Mouse (Mus musculus) hindbrain, postnatal 0 days (tissue): Measurements from ENCODE around the gene Kif1bp. TPM values are rescaled to one million over a fixed set of nuclear protein-coding genes. Genes with fewer than 3 reads are reported as not detected.
"Not testable (repeated sequence)": the region's sequence is repeated elsewhere in the genome, so short reads cannot be mapped to it uniquely, and the experiment has no call there.

Experiments used
- ATAC-seq: fragments of 200-750 bp; cut with Nextera tagmentation; 2 replicates; pipeline ENCODE4 v1.8.0; 2017; ENCODE audit warnings: mild to moderate bottlenecking, moderate TSS enrichment, moderate library complexity
- DNase-seq: peaks from one replicate; pipeline ENCODE4 v3.0.0-alpha.2; 2015; ENCODE audit warnings: low spot score
- H3K27ac ChIP-seq: fragments of 300-500 bp; sonication (generic); 2 replicates; pipeline ENCODE4 v1.5.1; 2014; ENCODE audit warnings: mild to moderate bottlenecking
- H3K27me3 ChIP-seq: fragments of 300-500 bp; sonication (generic); 2 replicates; pipeline ENCODE4 v1.6.1; 2014; ENCODE audit warnings: low read length, mixed read lengths; ENCODE audit not compliant: insufficient read depth
- H3K36me3 ChIP-seq: fragments of 300-500 bp; sonication (generic); 2 replicates; pipeline ENCODE4 v1.6.1; 2014; ENCODE audit warnings: low read length, mixed read lengths; ENCODE audit not compliant: insufficient read depth
- H3K4me1 ChIP-seq: fragments of 300-500 bp; sonication (generic); 2 replicates; pipeline ENCODE4 v1.6.1; 2014; ENCODE audit warnings: antibody characterized with exemption, low read length, mixed read lengths; ENCODE audit not compliant: insufficient read depth
- H3K4me2 ChIP-seq: fragments of 300-500 bp; sonication (generic); 2 replicates; pipeline ENCODE4 v1.6.1; 2014; ENCODE audit warnings: low read depth, mild to moderate bottlenecking, low read length, moderate library complexity, mixed read lengths
- H3K4me3 ChIP-seq: fragments of 300-500 bp; sonication (generic); 2 replicates; pipeline ENCODE4 v1.5.1; 2014; ENCODE audit warnings: low read length
- H3K9ac ChIP-seq: fragments of 300-500 bp; sonication (generic); replicated peaks from 2 replicates; pipeline ENCODE4 v1.6.1; 2014; ENCODE audit warnings: mild to moderate bottlenecking, low read length, moderate library complexity, mixed read lengths
- H3K9me3 ChIP-seq: fragments of 300-500 bp; sonication (generic); 2 replicates; pipeline ENCODE4 v1.6.1; 2016; ENCODE audit warnings: low read length, mixed read lengths
- CTCF ChIP-seq: IDR thresholded peaks from 2 replicates; pipeline ENCODE4 v1.5.1; 2016; ENCODE audit warnings: antibody characterized with exemption, control low read depth, low read depth
- WGBS: fragments of 180-500 bp; shearing (Covaris S2); extraction: QIAGEN DNeasy Blood & Tissue Kit; methylation state at CpG from one replicate; pipeline ENCODE4 v1.1.7; 2014; 5-methylcytosine and 5-hydroxymethylcytosine counted together
- polyA plus RNA-seq: library from polyadenylated mRNA; unstranded; fragments of >200 nt; fragmentation: Nextera tagmentation; extraction: Ambion mirVana; gene quantifications from 2 replicates; pipeline ENCODE4 v1.2.1, GENCODE M21; 2015
- total RNA-seq: library from RNA; depleted of rRNA; stranded (reverse); fragments of >200 nt; gene quantifications from 2 replicates; pipeline ENCODE4 v1.2.3, GENCODE M21; 2014; rRNA removed

The Kif1bp gene
- total and polyA plus RNA-seq, 2 experiments from 2014 or later = 69.6 to 78.2 TPM

DNA sequence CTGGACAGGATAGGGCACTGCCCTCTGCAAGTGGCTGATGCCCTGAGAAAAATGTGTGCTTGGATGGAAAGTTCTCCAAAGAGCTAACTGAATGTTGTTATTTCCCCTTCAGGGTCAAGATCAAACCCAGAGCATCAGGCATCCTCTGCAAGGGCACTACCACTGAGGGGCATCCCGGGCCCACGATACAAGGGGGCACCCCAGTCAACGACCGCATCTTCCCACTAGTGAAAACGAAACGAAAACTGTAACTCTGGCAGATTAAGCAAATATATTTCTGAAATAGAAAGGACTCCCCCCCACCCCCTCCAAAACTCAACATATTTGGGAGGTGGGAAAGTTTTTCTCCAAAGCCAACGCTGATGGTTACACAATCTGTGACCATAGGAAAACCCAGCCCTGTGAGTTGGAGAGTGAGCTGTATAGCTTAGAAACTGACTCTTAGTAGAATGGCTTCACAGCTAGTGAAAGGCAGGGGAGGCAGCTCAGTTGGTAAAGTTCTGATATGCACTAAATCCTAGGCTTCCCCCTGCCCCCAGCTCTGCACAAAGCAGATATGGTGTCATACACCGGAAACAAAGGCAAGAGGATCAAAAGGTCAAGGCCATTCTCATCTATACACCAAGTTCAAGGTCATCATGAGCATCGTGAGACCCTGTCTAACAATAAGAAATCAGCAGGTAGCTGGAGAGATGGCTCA, 77.2 kb downstream of the Kif1bp start:
- Histone ChIP-seq H3K4me1 (no peaks in the 10 kb centered on the region), H3K9ac (no peak overlapping the region), H3K4me3 (no peak overlapping the region), H3K4me2 (no peak overlapping the region), H3K36me3 (no peaks in the 10 kb centered on the region), H3K27me3 (no peaks in the 10 kb centered on the region), H3K27ac (no peak overlapping the region), H3K9me3 (no peaks in the 10 kb centered on the region)
- WGBS = 90% methylated on average over 9 of the region's 9 CpGs
- no peak for TF ChIP-seq CTCF
- DNase-seq (no peak), ATAC-seq (no peak)

DNA sequence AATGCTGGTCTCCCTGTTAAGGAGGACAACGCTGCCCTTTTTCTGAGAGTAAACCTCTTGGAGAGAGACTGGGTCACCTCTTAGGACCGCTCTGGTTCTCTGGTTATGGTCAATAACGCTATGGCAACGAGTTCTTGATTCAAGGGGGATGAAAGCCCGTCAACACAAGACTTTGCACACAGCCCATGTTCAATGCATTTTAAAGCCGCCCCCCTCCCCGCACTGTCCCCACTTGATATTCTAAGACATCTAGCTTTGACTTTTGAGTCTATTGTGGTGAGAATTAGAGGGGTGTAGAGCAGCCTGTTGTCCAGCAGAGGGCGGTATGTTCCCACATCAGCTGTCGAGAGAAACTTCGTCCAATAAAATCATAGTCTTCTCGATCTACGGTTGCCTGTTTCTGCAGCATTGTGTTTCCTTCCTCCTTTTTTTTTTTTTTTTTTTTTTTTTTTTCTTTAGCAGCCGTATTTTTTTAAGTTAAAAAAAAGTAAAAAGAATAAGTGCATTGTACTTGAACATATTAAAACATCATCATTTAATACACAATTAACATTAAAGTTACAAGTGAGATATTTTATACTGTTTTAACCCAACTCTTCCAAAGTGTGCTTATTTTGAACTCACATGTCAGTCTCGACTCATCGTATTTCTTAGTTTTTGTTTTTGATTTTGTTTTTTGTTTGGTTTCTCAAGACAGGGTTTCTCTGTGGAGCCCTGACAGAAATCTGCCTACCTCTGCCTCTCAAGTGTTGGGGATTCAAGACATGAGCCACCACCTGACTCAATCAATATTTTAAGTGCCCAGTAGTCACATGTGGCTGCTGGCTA, 78.0 kb downstream of the Kif1bp start:
- WGBS = 23% methylated on average over 15 of the region's 15 CpGs
- TF ChIP-seq CTCF = peak; percentile 92

GRCm38 (mm10) chr10:62491681-62492080, 86.6 kb downstream of the Kif1bp start:
- not testable (repeated sequence) for H3K4me1 ChIP-seq, H3K4me3 ChIP-seq, H3K36me3 ChIP-seq, H3K4me2 ChIP-seq, H3K9ac ChIP-seq, ATAC-seq, H3K9me3 ChIP-seq, H3K27ac ChIP-seq, DNase-seq, H3K27me3 ChIP-seq
- 82% methylated on average over 3 of the region's 3 CpGs for WGBS

More for the DNA sequence above, 78.0 kb downstream of the Kif1bp start:
- Histone ChIP-seq H3K27ac (no peak overlapping the region), H3K9ac (no peak overlapping the region), H3K4me2 (peak overlapping the region; percentile 29; the same call in 1 of the 2 replicates), H3K4me1 (no peaks in the 10 kb centered on the region), H3K4me3 (no peak overlapping the region), H3K27me3 (no peaks in the 10 kb centered on the region), H3K9me3 (no peaks in the 10 kb centered on the region), H3K36me3 (no peaks in the 10 kb centered on the region)
- DNase-seq = peak; percentile 85
- peak; percentile 82 for ATAC-seq

Other genes with a start within 250 kb of the Kif1bp start
- gene Hk1, start 198.5 kb downstream of the Kif1bp start, total RNA-seq = 87.7 and 99.6 TPM in 2 replicates
- 140 and 144 TPM in 2 replicates for gene Hk1, start 198.5 kb downstream of the Kif1bp start, polyA plus RNA-seq
- 2.1 and 2.5 TPM in 2 replicates for gene Hkdc1, start 156.0 kb downstream of the Kif1bp start, total RNA-seq
- gene Hkdc1, start 156.0 kb downstream of the Kif1bp start, polyA plus RNA-seq = 0.82 and 1.1 TPM in 2 replicates
- 1.9 and 2.4 TPM in 2 replicates for gene 4930507D05Rik, start 129.0 kb downstream of the Kif1bp start, total RNA-seq
- 1.0 and 1.5 TPM in 2 replicates for gene 4930507D05Rik, start 129.0 kb downstream of the Kif1bp start, polyA plus RNA-seq
- 24.8 and 25.8 TPM in 2 replicates for gene Supv3l1, start 128.7 kb downstream of the Kif1bp start, total RNA-seq
- 15.8 and 16.7 TPM in 2 replicates for gene Supv3l1, start 128.7 kb downstream of the Kif1bp start, polyA plus RNA-seq
- 21.6 and 21.8 TPM in 2 replicates for gene Vps26a, start 91.7 kb downstream of the Kif1bp start, total RNA-seq
- 45.7 and 52.4 TPM in 2 replicates for gene Vps26a, start 91.7 kb downstream of the Kif1bp start, polyA plus RNA-seq
- gene Srgn, start 51.0 kb downstream of the Kif1bp start, total RNA-seq = 6.5 and 7.4 TPM in 2 replicates
- gene Srgn, start 51.0 kb downstream of the Kif1bp start, polyA plus RNA-seq = 20.8 and 22.0 TPM in 2 replicates
- 15.8 and 20.5 TPM in 2 replicates for gene Ddx21, start 23.8 kb upstream of the Kif1bp start, total RNA-seq
- gene Ddx21, start 23.8 kb upstream of the Kif1bp start, polyA plus RNA-seq = 10.0 and 10.1 TPM in 2 replicates
- 27.5 and 34.8 TPM in 2 replicates for gene Ddx50, start 72.8 kb upstream of the Kif1bp start, total RNA-seq
- gene Ddx50, start 72.8 kb upstream of the Kif1bp start, polyA plus RNA-seq = 76.8 and 77.5 TPM in 2 replicates
- gene Stox1, start 147.7 kb upstream of the Kif1bp start, total RNA-seq = 3.9 and 5.2 TPM in 2 replicates
- 3.6 and 4.8 TPM in 2 replicates for gene Stox1, start 147.7 kb upstream of the Kif1bp start, polyA plus RNA-seq
- gene Ccar1, start 213.8 kb upstream of the Kif1bp start, total RNA-seq = 54.9 and 74.7 TPM in 2 replicates
- 78.3 and 81.7 TPM in 2 replicates for gene Ccar1, start 213.8 kb upstream of the Kif1bp start, polyA plus RNA-seq